Mouse (Mus musculus) limb, embryonic 10.5 days (tissue): ENCODE data around the gene Abl2. TPM values are rescaled to one million over a fixed set of nuclear protein-coding genes. Genes with fewer than 3 reads are reported as not detected.
"Not testable (repeated sequence)": the region's sequence is repeated elsewhere in the genome, so short reads cannot be mapped to it uniquely, and the experiment has no call there.

Source experiments
- DNase-seq: peaks from one replicate; pipeline ENCODE4 v3.0.0-alpha.2; 2017; ENCODE audit warnings: low spot score
- H3K27ac ChIP-seq: fragments of 300-500 bp; sonication (generic); 2 replicates; pipeline ENCODE4 v1.5.1; 2016; ENCODE audit warnings: mild to moderate bottlenecking
- H3K27me3 ChIP-seq: fragments of 300-500 bp; sonication (generic); 2 replicates; pipeline ENCODE4 v1.6.1; 2016; ENCODE audit warnings: low read depth, mild to moderate bottlenecking; ENCODE audit not compliant: poor library complexity, severe bottlenecking
- H3K36me3 ChIP-seq: fragments of 300-500 bp; sonication (generic); 2 replicates; pipeline ENCODE4 v1.6.1; 2016; ENCODE audit warnings: mild to moderate bottlenecking, moderate library complexity
- H3K4me1 ChIP-seq: fragments of 300-500 bp; sonication (generic); 2 replicates; pipeline ENCODE4 v1.6.1; 2016
- H3K4me3 ChIP-seq: fragments of 300-500 bp; sonication (generic); 2 replicates; pipeline ENCODE4 v1.5.1; 2016; ENCODE audit warnings: mild to moderate bottlenecking, moderate library complexity
- H3K9me3 ChIP-seq: fragments of 300-500 bp; sonication (generic); replicated peaks from 2 replicates; pipeline ENCODE4 v1.6.1; 2016; ENCODE audit warnings: mild to moderate bottlenecking
- WGBS: fragments of 180-500 bp; shearing (Covaris S2); methylation state at CpG from one replicate; pipeline ENCODE4 v1.1.7; 2016; 5-methylcytosine and 5-hydroxymethylcytosine counted together
- polyA plus RNA-seq: library from polyadenylated mRNA; unstranded; fragments of >200 nt; fragmentation: Nextera tagmentation; extraction: Ambion mirVana; gene quantifications from 2 replicates; pipeline ENCODE4 v1.2.1, GENCODE M21; 2016

Abl2 gene
- polyA plus RNA-seq: 5.2 and 6.0 TPM in 2 replicates

GRCm38 (mm10) chr1:156558024-156558930 is at the start of gene Abl2:
Abl2 (plus strand) TSS chr1:156558786.
- H3K4me1 ChIP-seq: peaks cover 14% of the 10 kb centered on the region
- peak; percentile 90 for DNase-seq
- peak within 1 kb of the TSS; percentile 99 for H3K27ac ChIP-seq
- no peaks in the 10 kb centered on the region for H3K36me3 ChIP-seq
- H3K4me3 ChIP-seq: peak within 1 kb of the TSS; percentile 98
- no peaks in the 10 kb centered on the region for H3K27me3 ChIP-seq
- H3K9me3 ChIP-seq: no peaks in the 10 kb centered on the region
- WGBS: 9% methylated on average over 58 of the region's 60 CpGs

GRCm38 (mm10) chr1:156520136-156520780 is 38.3 kb upstream of the Abl2 start:
- H3K27me3 ChIP-seq: no peaks in the 10 kb centered on the region
- no peak overlapping the region for H3K4me3 ChIP-seq
- no peaks in the 10 kb centered on the region for H3K9me3 ChIP-seq
- 87% methylated on average over 3 of the region's 3 CpGs for whole genome bisulfite sequencing
- no peaks in the 10 kb centered on the region for H3K36me3 ChIP-seq
- DNase-seq: no peak
- H3K27ac ChIP-seq: no peak overlapping the region
- no peaks in the 10 kb centered on the region for H3K4me1 ChIP-seq

- Histone ChIP-seq H3K4me1 (no peaks in the 10 kb centered on the region), H3K4me3 (no peak overlapping the region), H3K27me3 (no peaks in the 10 kb centered on the region), H3K27ac (no peak overlapping the region), H3K36me3 (no peaks in the 10 kb centered on the region), H3K9me3 (no peaks in the 10 kb centered on the region)
- WGBS: 82% methylated on average over 15 of the region's 15 CpGs
- DNase-seq: no peak
These were observed 36.6 kb upstream of the Abl2 start for GRCm38 (mm10) chr1:156521796-156522517.

GRCm38 (mm10) chr1:156523842-156524241 is 34.7 kb upstream of the Abl2 start, which contains the start of gene Gm10031:
Gm10031 (plus strand) TSS chr1:156524012.
- H3K36me3 ChIP-seq, H3K4me1 ChIP-seq, H3K4me3 ChIP-seq, DNase-seq, H3K9me3 ChIP-seq, H3K27me3 ChIP-seq, H3K27ac ChIP-seq: not testable (repeated sequence)
- WGBS: 96% methylated on average over 22 of the region's 22 CpGs

GRCm38 (mm10) chr1:156532476-156533175 is 26.0 kb upstream of the Abl2 start:
- not testable (repeated sequence) for H3K4me3 ChIP-seq, H3K36me3 ChIP-seq, H3K9me3 ChIP-seq, H3K27ac ChIP-seq, DNase-seq, H3K27me3 ChIP-seq, H3K4me1 ChIP-seq
- 91% methylated on average over 16 of the region's 16 CpGs for WGBS

- Histone ChIP-seq H3K36me3 (no peaks in the 10 kb centered on the region), H3K4me3 (no peak overlapping the region), H3K27me3 (no peaks in the 10 kb centered on the region), H3K4me1 (no peaks in the 10 kb centered on the region), H3K27ac (no peak overlapping the region), H3K9me3 (no peaks in the 10 kb centered on the region)
- no peak for DNase-seq
- 92% methylated on average over 3 of the region's 3 CpGs for WGBS
These were observed 25.1 kb upstream of the Abl2 start for GRCm38 (mm10) chr1:156533483-156533882.

GRCm38 (mm10) chr1:156533911-156534310 is 24.7 kb upstream of the Abl2 start:
- DNase-seq: no peak
- Histone ChIP-seq H3K27ac (no peak overlapping the region), H3K36me3 (no peaks in the 10 kb centered on the region), H3K4me3 (no peak overlapping the region), H3K4me1 (no peaks in the 10 kb centered on the region), H3K27me3 (no peaks in the 10 kb centered on the region), H3K9me3 (no peaks in the 10 kb centered on the region)
- 88% methylated on average over 4 of the region's 4 CpGs for WGBS

GRCm38 (mm10) chr1:156537031-156537430 is 21.6 kb upstream of the Abl2 start:
- H3K4me3 ChIP-seq: no peak overlapping the region
- H3K27ac ChIP-seq: no peak overlapping the region
- H3K27me3 ChIP-seq: no peaks in the 10 kb centered on the region
- H3K9me3 ChIP-seq: no peaks in the 10 kb centered on the region
- H3K4me1 ChIP-seq: no peaks in the 10 kb centered on the region
- H3K36me3 ChIP-seq: no peaks in the 10 kb centered on the region
- DNase-seq: no peak
- WGBS: 85% methylated on average over 2 of the region's 2 CpGs

- Histone ChIP-seq H3K36me3 (no peaks in the 10 kb centered on the region), H3K27ac (no peak overlapping the region), H3K4me3 (no peak overlapping the region), H3K9me3 (no peaks in the 10 kb centered on the region), H3K27me3 (no peaks in the 10 kb centered on the region), H3K4me1 (no peaks in the 10 kb centered on the region)
- 87% methylated on average over 6 of the region's 6 CpGs for WGBS
- DNase-seq: no peak
These were observed 20.9 kb upstream of the Abl2 start for GRCm38 (mm10) chr1:156537701-156538100.

GRCm38 (mm10) chr1:156538382-156538781 is 20.2 kb upstream of the Abl2 start:
- Histone ChIP-seq H3K36me3 (no peaks in the 10 kb centered on the region), H3K9me3 (no peaks in the 10 kb centered on the region), H3K27ac (no peak overlapping the region), H3K4me3 (no peak overlapping the region), H3K27me3 (no peaks in the 10 kb centered on the region), H3K4me1 (no peaks in the 10 kb centered on the region)
- no peak for DNase-seq
- WGBS: 83% methylated on average over 3 of the region's 3 CpGs

GRCm38 (mm10) chr1:156539787-156540560 is 18.6 kb upstream of the Abl2 start:
- no peaks in the 10 kb centered on the region for H3K36me3 ChIP-seq
- no peak for DNase-seq
- 54% methylated on average over 4 of the region's 4 CpGs for WGBS

GRCm38 (mm10) chr1:156543999-156544398 is 14.6 kb upstream of the Abl2 start:
- DNase-seq: no peak
- 28% methylated on average over 12 of the region's 12 CpGs for WGBS
- H3K27me3 ChIP-seq: no peaks in the 10 kb centered on the region
- peaks cover 4% of the 10 kb centered on the region; the same call in 1 of the 2 replicates for H3K4me1 ChIP-seq
- no peaks in the 10 kb centered on the region for H3K36me3 ChIP-seq
- H3K4me3 ChIP-seq: no peak overlapping the region
- H3K27ac ChIP-seq: no peak overlapping the region
- H3K9me3 ChIP-seq: no peaks in the 10 kb centered on the region

More at GRCm38 (mm10) chr1:156539787-156540560, 18.6 kb upstream of the Abl2 start:
- Histone ChIP-seq H3K9me3 (no peaks in the 10 kb centered on the region), H3K27ac (no peak overlapping the region), H3K4me3 (no peak overlapping the region), H3K27me3 (no peaks in the 10 kb centered on the region), H3K4me1 (peaks cover 4% of the 10 kb centered on the region; the same call in 1 of the 2 replicates)
